Mouse (Mus musculus) MEL (cell line): ENCODE measurements around the gene Dpyd. TPM values are rescaled to one million over a fixed set of nuclear protein-coding genes. Genes with fewer than 3 reads are reported as not detected.

Experiments
- DNase-seq: peaks from one replicate; pipeline ENCODE4 v3.0.0; 2011; ENCODE audit warnings: low read depth, low spot score
- H3K27ac ChIP-seq: 2 replicates; pipeline ENCODE4 v1.5.1; 2012; ENCODE audit warnings: low read depth, mild to moderate bottlenecking, control low read depth, low read length, moderate library complexity; ENCODE audit not compliant: control insufficient read depth
- H3K27me3 ChIP-seq, 2 experiments: fragments of 150-350 bp in 1 of 2; sonication (generic) in 1 of 2; 2 replicates each; pipeline ENCODE4 v1.6.1; 2012; ENCODE audit warnings: low read length in 2 of 2, mild to moderate bottlenecking in 2 of 2, improper control_type of control experiment in 1 of 2, moderate library complexity in 1 of 2; ENCODE audit not compliant: insufficient read depth in 2 of 2, control insufficient read depth in 1 of 2
- H3K36me3 ChIP-seq, 2 experiments: 2 replicates each; pipeline ENCODE4 v1.6.1; 2012 to 2014; ENCODE audit warnings: low read length in 2 of 2, improper control_type of control experiment in 1 of 2, inconsistent platforms in 1 of 2, mild to moderate bottlenecking in 1 of 2; ENCODE audit not compliant: insufficient read depth in 2 of 2, control insufficient read depth in 1 of 2
- H3K4me1 ChIP-seq, 2 experiments: fragments of 150-350 bp in 1 of 2; sonication (generic) in 1 of 2; 2 replicates each; pipeline ENCODE4 v1.6.1; 2012; ENCODE audit warnings: low read length in 2 of 2, improper control_type of control experiment in 1 of 2, mild to moderate bottlenecking in 1 of 2; ENCODE audit not compliant: insufficient read depth in 2 of 2, control insufficient read depth in 1 of 2
- H3K4me3 ChIP-seq, 2 experiments: fragments of 150-350 bp in 1 of 2; sonication (generic) in 1 of 2; 2 replicates each; pipeline ENCODE4 v1.5.1; 2012; ENCODE audit warnings: low read depth in 2 of 2, low read length in 2 of 2, mild to moderate bottlenecking in 2 of 2, moderate library complexity in 2 of 2, control low read depth in 1 of 2, improper control_type of control experiment in 1 of 2; ENCODE audit not compliant: control insufficient read depth in 1 of 2, insufficient read depth in 1 of 2
- H3K79me2 ChIP-seq: 2 replicates; pipeline ENCODE4 v1.6.1; 2012; ENCODE audit warnings: mild to moderate bottlenecking, low read length, moderate library complexity; ENCODE audit not compliant: control insufficient read depth, poor library complexity, insufficient read depth
- H3K9ac ChIP-seq: 2 replicates; pipeline ENCODE4 v1.6.1; 2012; ENCODE audit warnings: low read depth, mild to moderate bottlenecking, control low read depth, low read length, moderate library complexity; ENCODE audit not compliant: control insufficient read depth, poor library complexity, severe bottlenecking
- H3K9me3 ChIP-seq: fragments of 150-350 bp; sonication (generic); replicated peaks from 2 replicates; pipeline ENCODE4 v1.6.1; 2012; ENCODE audit warnings: mild to moderate bottlenecking, low read length, improper control_type of control experiment, moderate library complexity; ENCODE audit not compliant: insufficient read depth
- BHLHE40 ChIP-seq: IDR thresholded peaks from 2 replicates; pipeline ENCODE4 v1.6.1; 2012; ENCODE audit warnings: low read depth, mild to moderate bottlenecking, inconsistent platforms, low read length, improper control_type of control experiment, borderline replicate concordance
- CHD1 ChIP-seq: IDR thresholded peaks from 2 replicates; pipeline ENCODE4 v1.6.1; 2012; ENCODE audit warnings: low read depth, mild to moderate bottlenecking, inconsistent platforms, low read length, improper control_type of control experiment
- E2F4 ChIP-seq: IDR thresholded peaks from 2 replicates; pipeline ENCODE4 v1.6.1; 2011; ENCODE audit warnings: low read depth, low read length, improper control_type of control experiment, borderline replicate concordance
- ELF1 ChIP-seq: IDR thresholded peaks from 2 replicates; pipeline ENCODE4 v1.6.1; 2014; ENCODE audit warnings: low read depth, mild to moderate bottlenecking, inconsistent platforms, low read length, improper control_type of control experiment, moderate library complexity
- ETS1 ChIP-seq: IDR thresholded peaks from 2 replicates; pipeline ENCODE4 v1.6.1; 2012; ENCODE audit warnings: low read depth, mild to moderate bottlenecking, inconsistent platforms, low read length, improper control_type of control experiment, moderate library complexity
- GATA1 ChIP-seq: IDR thresholded peaks from 2 replicates; pipeline ENCODE4 v1.6.1; 2011; ENCODE audit warnings: low read depth, low read length, improper control_type of control experiment
- JUND ChIP-seq: IDR thresholded peaks from 2 replicates; pipeline ENCODE4 v1.6.1; 2011; ENCODE audit warnings: low read depth, mild to moderate bottlenecking, improper control_type of control experiment, low read length
- MAFK ChIP-seq: IDR thresholded peaks from 2 replicates; pipeline ENCODE4 v1.6.1; 2011; ENCODE audit warnings: low read depth, mild to moderate bottlenecking, low read length, improper control_type of control experiment, borderline replicate concordance
- MEF2A ChIP-seq: IDR thresholded peaks from 2 replicates; pipeline ENCODE4 v1.6.1; 2014; ENCODE audit warnings: low read depth, mild to moderate bottlenecking, inconsistent platforms, low read length, improper control_type of control experiment; ENCODE audit not compliant: poor library complexity, insufficient replicate concordance, severe bottlenecking; ENCODE audit errors: extremely low read depth
- MXI1 ChIP-seq: IDR thresholded peaks from 2 replicates; pipeline ENCODE4 v1.6.1; 2011; ENCODE audit warnings: mild to moderate bottlenecking, low read depth, low read length, improper control_type of control experiment
- MYC ChIP-seq: IDR thresholded peaks from 2 replicates; pipeline ENCODE4 v1.6.1; 2011; ENCODE audit warnings: low read depth, mild to moderate bottlenecking, low read length, improper control_type of control experiment, moderate library complexity
- NELFE ChIP-seq: IDR thresholded peaks from 2 replicates; pipeline ENCODE4 v1.6.1; 2011; ENCODE audit warnings: low read depth, low read length, improper control_type of control experiment
- NRF1 ChIP-seq: IDR thresholded peaks from 2 replicates; pipeline ENCODE4 v1.6.1; 2014; ENCODE audit warnings: low read depth, mild to moderate bottlenecking, inconsistent platforms, low read length, improper control_type of control experiment, moderate library complexity; ENCODE audit not compliant: poor library complexity, insufficient read depth, severe bottlenecking
- POLR2A ChIP-seq, 2 experiments: IDR thresholded peaks; 2 replicates each; pipeline ENCODE4 v1.6.1; 2011 to 2012; ENCODE audit warnings: low read length in 2 of 2, mild to moderate bottlenecking in 2 of 2, control low read depth in 1 of 2, improper control_type of control experiment in 1 of 2, low read depth in 1 of 2, moderate library complexity in 1 of 2; ENCODE audit not compliant: control insufficient read depth in 1 of 2, insufficient read depth in 1 of 2, poor library complexity in 1 of 2
- POLR2AphosphoS2 ChIP-seq: IDR thresholded peaks from 2 replicates; pipeline ENCODE4 v1.6.1; 2011; ENCODE audit warnings: low read length, improper control_type of control experiment
- RCOR1 ChIP-seq: IDR thresholded peaks from 2 replicates; pipeline ENCODE4 v1.6.1; 2012; ENCODE audit warnings: low read depth, mild to moderate bottlenecking, inconsistent platforms, low read length, improper control_type of control experiment
- SIN3A ChIP-seq: IDR thresholded peaks from 2 replicates; pipeline ENCODE4 v1.6.1; 2012; ENCODE audit warnings: low read length, improper control_type of control experiment, inconsistent platforms
- SMC3 ChIP-seq: IDR thresholded peaks from 2 replicates; pipeline ENCODE4 v1.6.1; 2011; ENCODE audit warnings: low read depth, low read length, improper control_type of control experiment
- TCF12 ChIP-seq: IDR thresholded peaks from 2 replicates; pipeline ENCODE4 v1.6.1; 2014; ENCODE audit warnings: low read depth, mild to moderate bottlenecking, inconsistent platforms, low read length, improper control_type of control experiment, moderate library complexity
- UBTF ChIP-seq: IDR thresholded peaks from 2 replicates; pipeline ENCODE4 v1.6.1; 2012; ENCODE audit warnings: low read depth, mild to moderate bottlenecking, inconsistent platforms, low read length, improper control_type of control experiment, moderate library complexity, borderline replicate concordance; ENCODE audit not compliant: insufficient read depth
- USF1 ChIP-seq: IDR thresholded peaks from 2 replicates; pipeline ENCODE4 v1.6.1; 2014; ENCODE audit warnings: low read depth, mild to moderate bottlenecking, inconsistent platforms, low read length, improper control_type of control experiment, moderate library complexity
- ZC3H11A ChIP-seq: IDR thresholded peaks from 2 replicates; pipeline ENCODE4 v1.6.1; 2012; ENCODE audit warnings: low read depth, mild to moderate bottlenecking, inconsistent platforms, low read length, improper control_type of control experiment
- ZMIZ1 ChIP-seq: IDR thresholded peaks from 2 replicates; pipeline ENCODE4 v1.6.1; 2012; ENCODE audit warnings: low read depth, mild to moderate bottlenecking, inconsistent platforms, low read length, improper control_type of control experiment, moderate library complexity
- ZNF384 ChIP-seq: IDR thresholded peaks from 2 replicates; pipeline ENCODE4 v1.6.1; 2012; ENCODE audit warnings: low read depth, mild to moderate bottlenecking, inconsistent platforms, low read length, improper control_type of control experiment
- polyA plus RNA-seq, 2 experiments: library from polyadenylated mRNA; stranded (reverse) in 1 of 2; unstranded in 1 of 2; fragments of >175 nt in 1 of 2; fragments of >200 nt in 1 of 2; gene quantifications; 2 replicates each; pipeline versions ENCODE4 v1.2.1 to v1.2.4; 2012; ENCODE audit warnings: low replicate concordance in 2 of 2, low read depth in 1 of 2; ENCODE audit not compliant: insufficient read length in 2 of 2, insufficient read depth in 1 of 2, missing spikeins in 1 of 2
- total RNA-seq: library from RNA; depleted of rRNA; stranded (reverse); fragments of 300-350 nt; gene quantifications from 2 replicates; pipeline ENCODE4 v1.2.3, GENCODE M21; 2012

Gene Dpyd
- total and polyA plus RNA-seq, 3 experiments = not detected

DNA sequence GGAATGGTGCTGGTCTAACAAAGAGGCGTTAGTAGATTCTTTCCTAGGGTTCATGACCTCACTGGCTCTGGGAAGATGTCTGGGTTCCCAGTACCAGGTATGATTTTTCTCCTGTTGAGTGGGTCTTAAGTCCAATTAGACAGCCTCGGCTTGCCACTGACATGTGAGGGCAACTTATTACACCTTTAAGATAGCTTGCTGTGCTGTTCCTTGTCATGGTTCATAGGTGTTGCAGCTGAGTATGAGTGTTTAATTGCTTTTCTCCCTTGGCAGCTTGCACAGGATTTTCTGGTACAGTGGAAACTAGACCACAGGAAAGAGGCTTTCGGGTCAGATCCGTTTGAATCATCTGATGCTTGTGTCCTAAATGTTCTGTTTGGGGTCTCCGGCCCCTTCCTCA is 290.8 kb downstream of the Dpyd start:
- Histone ChIP-seq H3K79me2 (no peaks in the 10 kb centered on the region), H3K4me3 (no peak overlapping the region), H3K4me1 (no peaks in the 10 kb centered on the region), H3K27ac (no peak overlapping the region), H3K9ac (no peak overlapping the region), H3K27me3 (no peaks in the 10 kb centered on the region), H3K36me3 (no peaks in the 10 kb centered on the region), H3K9me3 (no peaks in the 10 kb centered on the region)
- TF ChIP-seq TCF12 (no peak), ETS1 (no peak), ZC3H11A (no peak), CHD1 (no peak), UBTF (no peak), NELFE (no peak), POLR2AphosphoS2 (no peak), E2F4 (no peak), USF1 (no peak), SIN3A (no peak), BHLHE40 (no peak), NRF1 (no peak), ELF1 (no peak), MYC (no peak), RCOR1 (no peak), ZNF384 (no peak), GATA1 (no peak), SMC3 (no peak)
- DNase-seq = no peak

DNA sequence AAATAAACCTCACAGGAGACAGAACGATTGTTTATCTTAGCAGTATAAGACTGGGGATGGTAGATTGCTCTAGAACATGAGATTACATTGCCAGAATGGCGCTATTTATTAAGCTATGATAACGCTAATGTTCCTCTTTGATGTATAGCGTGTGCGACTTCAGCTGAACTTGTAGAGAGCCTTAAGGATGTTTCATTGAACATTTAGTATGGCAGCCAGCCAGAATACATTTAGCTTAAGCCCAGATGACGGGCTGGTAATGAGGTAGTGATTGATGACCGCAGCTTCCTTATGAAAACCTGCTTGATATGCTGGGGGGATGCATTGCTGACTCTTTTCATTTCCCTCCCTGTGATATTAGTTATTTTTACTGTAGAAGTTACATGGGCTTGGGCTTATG is 293.5 kb downstream of the Dpyd start:
- H3K27me3 ChIP-seq = no peaks in the 10 kb centered on the region
- no peak overlapping the region for H3K4me3 ChIP-seq
- no peaks in the 10 kb centered on the region for H3K9me3 ChIP-seq
- no peak overlapping the region for H3K9ac ChIP-seq
- no peaks in the 10 kb centered on the region for H3K36me3 ChIP-seq
- DNase-seq = no peak
- no peak overlapping the region for H3K27ac ChIP-seq
- H3K79me2 ChIP-seq = no peaks in the 10 kb centered on the region
- TF ChIP-seq MYC = no peak
- TF ChIP-seq MXI1 = no peak
- TF ChIP-seq TCF12 = no peak
- no peak for TF ChIP-seq GATA1
- no peak for TF ChIP-seq POLR2A (IDR thresholded peaks at IDR 0.05; ENCODE audit: control insufficient read depth in 1 of 2, insufficient read depth in 1 of 2, low read depth in 1 of 2, low read length in 2 of 2, poor library complexity in 1 of 2)
- TF ChIP-seq JUND = no peak
- TF ChIP-seq NELFE = no peak
- no peak for TF ChIP-seq MAFK
- TF ChIP-seq ZMIZ1 = no peak
- TF ChIP-seq SIN3A = no peak
- TF ChIP-seq ETS1 = no peak
- no peak for TF ChIP-seq CHD1
- no peak for TF ChIP-seq BHLHE40
- TF ChIP-seq MEF2A = no peak
- TF ChIP-seq POLR2AphosphoS2 = no peak
- no peak for TF ChIP-seq USF1
- TF ChIP-seq, all 39 proteins: peak for 0
- no peaks in the 10 kb centered on the region for H3K4me1 ChIP-seq
